Mouse (Mus musculus): ENCODE results near the gene Mdh1.

GRCm38 (mm10) chr11:21540622-21541021, 31.5 kb downstream of the Mdh1 start:
- TF ChIP-seq CTCF (IDR thresholded peaks at IDR 0.05; ENCODE audit: borderline replicate concordance, insufficient read depth, low read length) (no peak), POLR2A (IDR thresholded peaks at IDR 0.05; ENCODE audit: low read depth, low read length) (no peak)

Measured in embryonic fibroblast, embryonic 13.5 days (primary cell).